Mouse (Mus musculus) hindbrain, postnatal 0 days (tissue): ENCODE results near the gene Gtpbp2. TPM values are rescaled to one million over a fixed set of nuclear protein-coding genes. Genes with fewer than 3 reads are reported as not detected.

Experiments used
- ATAC-seq: fragments of 200-750 bp; cut with Nextera tagmentation; 2 replicates; pipeline ENCODE4 v1.8.0; 2017; ENCODE audit warnings: mild to moderate bottlenecking, moderate TSS enrichment, moderate library complexity
- DNase-seq: peaks from one replicate; pipeline ENCODE4 v3.0.0-alpha.2; 2015; ENCODE audit warnings: low spot score
- H3K27ac ChIP-seq: fragments of 300-500 bp; sonication (generic); 2 replicates; pipeline ENCODE4 v1.5.1; 2014; ENCODE audit warnings: mild to moderate bottlenecking
- H3K27me3 ChIP-seq: fragments of 300-500 bp; sonication (generic); 2 replicates; pipeline ENCODE4 v1.6.1; 2014; ENCODE audit warnings: low read length, mixed read lengths; ENCODE audit not compliant: insufficient read depth
- H3K36me3 ChIP-seq: fragments of 300-500 bp; sonication (generic); 2 replicates; pipeline ENCODE4 v1.6.1; 2014; ENCODE audit warnings: low read length, mixed read lengths; ENCODE audit not compliant: insufficient read depth
- H3K4me1 ChIP-seq: fragments of 300-500 bp; sonication (generic); 2 replicates; pipeline ENCODE4 v1.6.1; 2014; ENCODE audit warnings: antibody characterized with exemption, low read length, mixed read lengths; ENCODE audit not compliant: insufficient read depth
- H3K4me2 ChIP-seq: fragments of 300-500 bp; sonication (generic); 2 replicates; pipeline ENCODE4 v1.6.1; 2014; ENCODE audit warnings: low read depth, mild to moderate bottlenecking, low read length, moderate library complexity, mixed read lengths
- H3K4me3 ChIP-seq: fragments of 300-500 bp; sonication (generic); 2 replicates; pipeline ENCODE4 v1.5.1; 2014; ENCODE audit warnings: low read length
- H3K9ac ChIP-seq: fragments of 300-500 bp; sonication (generic); replicated peaks from 2 replicates; pipeline ENCODE4 v1.6.1; 2014; ENCODE audit warnings: mild to moderate bottlenecking, low read length, moderate library complexity, mixed read lengths
- H3K9me3 ChIP-seq: fragments of 300-500 bp; sonication (generic); 2 replicates; pipeline ENCODE4 v1.6.1; 2016; ENCODE audit warnings: low read length, mixed read lengths
- CTCF ChIP-seq: IDR thresholded peaks from 2 replicates; pipeline ENCODE4 v1.5.1; 2016; ENCODE audit warnings: antibody characterized with exemption, control low read depth, low read depth
- WGBS: fragments of 180-500 bp; shearing (Covaris S2); extraction: QIAGEN DNeasy Blood & Tissue Kit; methylation state at CpG from one replicate; pipeline ENCODE4 v1.1.7; 2014; 5-methylcytosine and 5-hydroxymethylcytosine counted together
- polyA plus RNA-seq: library from polyadenylated mRNA; unstranded; fragments of >200 nt; fragmentation: Nextera tagmentation; extraction: Ambion mirVana; gene quantifications from 2 replicates; pipeline ENCODE4 v1.2.1, GENCODE M21; 2015
- total RNA-seq: library from RNA; depleted of rRNA; stranded (reverse); fragments of >200 nt; gene quantifications from 2 replicates; pipeline ENCODE4 v1.2.3, GENCODE M21; 2014

The Gtpbp2 gene
- total and polyA plus RNA-seq, 2 experiments from 2014 or later = 25.8 to 94.8 TPM

DNA sequence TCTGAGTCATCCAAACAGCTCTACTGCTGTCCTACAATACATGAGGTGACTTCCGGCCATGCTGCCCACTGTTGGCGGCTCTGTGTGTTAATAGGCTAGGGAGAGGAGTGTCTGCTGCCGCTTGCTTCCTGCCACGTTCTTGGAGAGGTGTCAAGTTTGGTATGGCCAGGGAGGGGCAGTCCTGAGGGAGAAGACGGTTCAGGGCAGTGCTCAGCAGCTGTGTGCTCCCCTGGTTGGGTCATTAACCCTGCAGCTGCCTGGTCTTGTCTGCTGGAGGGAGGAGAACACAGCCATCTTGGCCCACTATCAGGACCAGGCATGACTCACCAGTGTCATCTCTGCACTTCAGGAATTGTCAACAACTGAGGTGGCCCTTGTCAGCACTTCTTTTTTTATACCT is 7.5 kb downstream of the Gtpbp2 start:
- TF ChIP-seq CTCF = no peak
- ATAC-seq = no peak
- H3K4me1 ChIP-seq = peaks cover under 1% of the 10 kb centered on the region; the same call in 1 of the 2 replicates
- H3K27me3 ChIP-seq = no peaks in the 10 kb centered on the region
- no peak overlapping the region for H3K27ac ChIP-seq
- no peak overlapping the region for H3K4me2 ChIP-seq
- no peak overlapping the region for H3K4me3 ChIP-seq
- H3K9ac ChIP-seq = no peak overlapping the region
- DNase-seq = no peak
- peaks cover 54% of the 10 kb centered on the region for H3K36me3 ChIP-seq
- H3K9me3 ChIP-seq = no peaks in the 10 kb centered on the region
- WGBS = 48% methylated on average over 5 of the region's 5 CpGs

DNA sequence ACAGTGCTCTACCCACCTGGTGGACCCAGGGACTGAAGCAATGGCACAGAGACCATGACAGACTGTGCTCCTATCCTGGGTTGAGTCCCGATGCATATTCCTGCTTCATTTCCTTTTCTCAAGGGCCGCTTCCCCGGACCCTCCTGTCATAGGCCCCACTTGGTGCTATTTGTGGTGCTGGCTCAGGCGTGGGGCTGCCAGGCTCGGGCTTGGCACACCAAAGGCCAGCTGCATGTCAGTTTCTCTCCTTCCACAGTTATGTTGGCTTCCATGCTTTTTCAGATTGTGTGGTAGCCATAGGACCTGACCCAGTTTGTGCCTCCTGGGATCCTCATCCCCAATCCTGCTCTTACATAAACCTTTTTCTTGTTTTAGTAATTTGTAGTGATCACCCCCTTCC is 7.9 kb downstream of the Gtpbp2 start:
- H3K36me3 ChIP-seq = peaks cover 54% of the 10 kb centered on the region
- WGBS = 91% methylated on average over 5 of the region's 5 CpGs
- DNase-seq (no peak), ATAC-seq (no peak)
- no peak overlapping the region for H3K27ac ChIP-seq
- no peaks in the 10 kb centered on the region for H3K4me1 ChIP-seq
- no peaks in the 10 kb centered on the region for H3K27me3 ChIP-seq
- H3K9ac ChIP-seq = no peak overlapping the region
- no peaks in the 10 kb centered on the region for H3K9me3 ChIP-seq
- H3K4me3 ChIP-seq = no peak overlapping the region
- TF ChIP-seq CTCF = no peak
- H3K4me2 ChIP-seq = no peak overlapping the region

DNA sequence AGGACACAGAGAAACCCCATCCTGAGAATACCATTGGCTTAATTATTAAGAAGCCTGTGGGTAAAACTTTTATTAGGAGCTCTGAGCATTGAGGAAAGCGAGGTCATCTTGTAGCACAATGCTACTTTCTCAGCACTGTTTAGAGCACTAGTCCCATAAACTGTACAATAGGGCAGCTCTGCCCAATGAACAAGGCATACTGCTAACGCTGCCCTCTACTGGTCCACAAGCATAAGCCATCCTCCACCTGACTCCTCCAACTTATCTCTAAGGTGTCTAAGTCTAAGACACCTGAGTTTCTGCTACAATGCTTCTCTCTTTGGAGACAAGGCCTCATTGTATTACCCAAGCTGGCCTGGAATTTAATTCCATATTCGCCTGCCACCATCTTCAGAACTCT is 9.7 kb downstream of the Gtpbp2 start:
- H3K4me1 ChIP-seq = no peaks in the 10 kb centered on the region
- H3K4me2 ChIP-seq = no peak overlapping the region
- H3K4me3 ChIP-seq = no peak overlapping the region
- ATAC-seq (no peak), DNase-seq (peak; percentile 66)
- no peaks in the 10 kb centered on the region for H3K9me3 ChIP-seq
- H3K9ac ChIP-seq = no peak overlapping the region
- TF ChIP-seq CTCF = peak; percentile 72
- no peak overlapping the region for H3K27ac ChIP-seq
- peaks cover 38% of the 10 kb centered on the region for H3K36me3 ChIP-seq
- 77% methylated on average over 3 of the region's 3 CpGs for WGBS
- H3K27me3 ChIP-seq = no peaks in the 10 kb centered on the region

DNA sequence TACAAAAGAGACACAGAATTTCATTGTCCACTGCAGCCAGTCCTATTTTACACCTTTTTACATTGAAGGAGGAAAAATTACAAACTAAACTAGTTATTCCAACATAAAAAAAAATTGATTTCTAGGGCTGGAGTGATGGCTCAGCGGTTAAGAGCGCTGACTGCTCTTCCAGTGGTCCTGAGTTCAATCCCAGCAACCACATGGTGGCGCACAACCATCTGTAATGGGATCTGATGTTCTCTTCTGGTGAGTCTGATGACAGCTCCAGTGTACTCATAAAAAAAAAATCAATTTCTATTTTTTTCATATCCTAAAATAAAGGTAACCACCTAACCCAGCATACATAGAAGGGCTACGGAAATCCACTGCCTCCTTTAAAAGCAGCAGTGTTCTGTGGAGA is 21.4 kb downstream of the Gtpbp2 start:
- Histone ChIP-seq H3K27me3 (no peaks in the 10 kb centered on the region), H3K4me3 (no peak overlapping the region), H3K9me3 (no peaks in the 10 kb centered on the region), H3K36me3 (peaks cover 73% of the 10 kb centered on the region), H3K9ac (no peak overlapping the region), H3K27ac (no peak overlapping the region), H3K4me1 (no peaks in the 10 kb centered on the region), H3K4me2 (no peak overlapping the region)
- ATAC-seq (no peak), DNase-seq (no peak)
- TF ChIP-seq CTCF = peak; percentile 47
- 85% methylated on average over 4 of the region's 4 CpGs for WGBS

DNA sequence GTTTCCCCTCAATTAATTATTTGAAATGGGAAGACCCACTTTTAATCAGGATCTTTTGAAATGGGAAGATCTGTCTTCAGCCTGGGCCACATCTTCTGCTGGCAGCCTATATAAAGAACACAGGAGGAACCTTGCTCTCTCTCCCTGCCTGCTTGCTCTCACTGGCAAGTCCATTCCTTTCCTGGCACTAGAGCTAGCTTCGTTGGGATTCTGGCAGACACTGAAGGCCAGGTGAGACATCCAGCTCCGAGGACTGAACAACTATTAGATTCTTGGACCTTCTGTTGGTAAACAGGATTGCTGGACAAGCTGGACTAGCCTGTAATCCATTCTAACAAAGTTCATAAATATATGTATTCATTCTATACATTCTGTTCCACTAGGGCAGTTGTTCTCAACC is 28.0 kb downstream of the Gtpbp2 start:
- H3K36me3 ChIP-seq = peaks cover 54% of the 10 kb centered on the region
- H3K9ac ChIP-seq = no peak overlapping the region
- no peak overlapping the region for H3K27ac ChIP-seq
- no peak for TF ChIP-seq CTCF
- no peaks in the 10 kb centered on the region for H3K9me3 ChIP-seq
- H3K4me2 ChIP-seq = no peak overlapping the region
- no peak for DNase-seq
- 82% methylated on average over 2 of the region's 2 CpGs for WGBS
- H3K4me3 ChIP-seq = no peak overlapping the region
- no peak for ATAC-seq
- no peaks in the 10 kb centered on the region for H3K4me1 ChIP-seq
- H3K27me3 ChIP-seq = no peaks in the 10 kb centered on the region

DNA sequence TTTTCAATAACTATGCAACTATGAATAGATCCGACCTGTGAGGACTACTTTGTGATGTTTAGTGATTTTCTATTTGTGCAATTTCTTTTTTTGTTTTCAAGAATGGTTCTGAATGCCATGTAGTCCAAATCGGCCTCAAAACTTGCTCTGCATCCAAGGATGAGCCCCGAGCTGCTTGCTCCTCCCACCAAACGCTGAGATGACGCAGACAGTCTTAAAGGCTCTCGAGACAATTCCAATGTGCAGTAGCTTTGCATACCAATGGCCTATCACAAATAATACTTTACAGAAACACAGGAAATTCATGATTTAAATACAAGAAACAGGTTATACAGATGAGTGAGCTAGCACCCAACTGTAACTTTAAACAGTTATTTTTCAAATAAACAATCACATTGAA is 40.3 kb downstream of the Gtpbp2 start:
- Histone ChIP-seq H3K4me2 (peak overlapping the region; percentile 89), H3K36me3 (peaks cover 16% of the 10 kb centered on the region), H3K9ac (no peak overlapping the region; the same call in 1 of the 2 replicates), H3K4me1 (peaks cover 15% of the 10 kb centered on the region), H3K27ac (no peak overlapping the region), H3K9me3 (no peaks in the 10 kb centered on the region), H3K27me3 (no peaks in the 10 kb centered on the region), H3K4me3 (peak overlapping the region; percentile 97; the same call in 1 of the 2 replicates)
- 53% methylated on average over 6 of the region's 6 CpGs for WGBS
- TF ChIP-seq CTCF = no peak
- ATAC-seq = no peak
- DNase-seq = no peak

DNA sequence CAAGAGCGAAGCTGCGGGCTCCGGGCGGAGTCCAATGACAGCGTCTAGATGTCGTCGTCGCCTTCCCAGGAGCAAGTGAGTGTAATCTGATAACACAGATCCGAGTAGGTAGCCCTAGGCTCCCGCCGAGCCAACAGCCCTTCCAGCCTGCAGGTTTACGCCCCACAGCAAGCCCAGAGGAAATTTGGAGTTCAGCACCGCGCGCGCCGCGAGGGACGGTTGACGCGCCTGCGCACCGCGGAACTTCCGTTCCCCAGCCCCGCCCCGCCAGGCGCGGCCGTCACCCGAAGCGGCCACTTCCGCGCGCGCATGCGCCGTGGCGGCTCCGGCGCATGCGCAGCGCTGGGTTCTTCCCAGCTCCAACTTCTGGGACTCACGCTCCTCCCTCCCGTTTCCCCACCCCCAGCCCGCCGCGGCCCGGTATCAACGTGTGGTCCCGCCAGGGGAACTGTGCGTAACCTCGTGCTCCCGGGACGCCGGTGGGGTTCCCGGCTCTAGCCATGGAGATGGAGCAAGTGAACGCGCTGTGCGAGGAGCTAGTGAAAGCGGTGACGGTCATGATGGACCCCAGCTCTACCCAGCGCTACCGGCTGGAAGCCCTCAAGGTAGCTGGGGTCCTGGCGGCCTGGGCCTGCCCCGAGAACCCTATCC is 41.7 kb downstream of the Gtpbp2 start, which contains the start of the genes Polh and Xpo5:
Gene Polh (minus strand): TSS at position 225 of the 651 bp plus-strand sequence.
Gene Xpo5 (plus strand): TSS at position 362 of the 651 bp plus-strand sequence.
- ATAC-seq (peak; percentile 95), DNase-seq (peak; percentile 98)
- TF ChIP-seq CTCF = no peak; the same call in 1 of the 2 replicates
- Histone ChIP-seq H3K27ac (peak within 1 kb of the TSS; percentile 84), H3K4me2 (peak within 1 kb of the TSS; percentile 89), H3K27me3 (no peaks in the 10 kb centered on the region), H3K9me3 (no peaks in the 10 kb centered on the region), H3K4me3 (peak within 1 kb of the TSS; percentile 97), H3K4me1 (peaks cover 15% of the 10 kb centered on the region), H3K36me3 (peaks cover 20% of the 10 kb centered on the region), H3K9ac (peak within 1 kb of the TSS; percentile 82)
- under 1% methylated on average over 65 of the region's 66 CpGs for WGBS
